Mouse (Mus musculus): ENCODE measurements around the gene Pabpn1.
A peak's percentile ranks its signal among the peaks of the same experiment; 100 is the strongest.

Gene Pabpn1

GRCm38 (mm10) chr14:54893651-54894181 lies 1.4 kb downstream of the Pabpn1 start:
- DNase-seq = peak; percentile 98

GRCm38 (mm10) chr14:54894296-54895151 lies 2.2 kb downstream of the Pabpn1 start:
- no peak for DNase-seq

- DNase-seq = no peak
These were observed 5.1 kb downstream of the Pabpn1 start for GRCm38 (mm10) chr14:54897445-54897844.

GRCm38 (mm10) chr14:54900383-54900782 lies 8.1 kb downstream of the Pabpn1 start:
- peak; percentile 52 for DNase-seq

GRCm38 (mm10) chr14:54903641-54904040 lies 11.3 kb downstream of the Pabpn1 start:
- no peak for DNase-seq

GRCm38 (mm10) chr14:54908682-54909081 lies 16.4 kb downstream of the Pabpn1 start:
- DNase-seq = no peak

- peak; percentile 43 for DNase-seq
These were observed 20.0 kb downstream of the Pabpn1 start for GRCm38 (mm10) chr14:54912109-54912850.

- peak; percentile 77 for DNase-seq
These were observed 20.6 kb downstream of the Pabpn1 start, which contains the start of gene Slc22a17 for GRCm38 (mm10) chr14:54912886-54913285. Gene Slc22a17 (minus strand): TSS chr14:54913132.

- no peak for DNase-seq
These were observed 21.0 kb downstream of the Pabpn1 start for GRCm38 (mm10) chr14:54913343-54913742.

GRCm38 (mm10) chr14:54920076-54920685 lies 27.9 kb downstream of the Pabpn1 start:
- no peak for DNase-seq

- no peak for DNase-seq
These were observed 32.5 kb downstream of the Pabpn1 start for GRCm38 (mm10) chr14:54924641-54925348.

GRCm38 (mm10) chr14:54925349-54926342 lies 33.3 kb downstream of the Pabpn1 start, which contains the start of gene Efs:
Gene Efs (minus strand): TSS chr14:54926126.
- peak; percentile 35 for DNase-seq

GRCm38 (mm10) chr14:54926401-54927158 lies 34.3 kb downstream of the Pabpn1 start:
- DNase-seq = no peak

- no peak for DNase-seq
These were observed 35.0 kb downstream of the Pabpn1 start for GRCm38 (mm10) chr14:54927296-54927695.

GRCm38 (mm10) chr14:54929801-54930200 lies 37.5 kb downstream of the Pabpn1 start:
- DNase-seq = no peak

GRCm38 (mm10) chr14:54930431-54930830 lies 38.1 kb downstream of the Pabpn1 start:
- no peak for DNase-seq

GRCm38 (mm10) chr14:54932645-54933150 lies 40.4 kb downstream of the Pabpn1 start, which contains the start of gene Il25:
Gene Il25 (plus strand): TSS chr14:54932695.
- no peak for DNase-seq

GRCm38 (mm10) chr14:54935904-54936830 lies 43.9 kb downstream of the Pabpn1 start, which contains the start of gene Cmtm5:
Gene Cmtm5 (plus strand): TSS chr14:54936261.
- peak; percentile 34 for DNase-seq

GRCm38 (mm10) chr14:54936831-54937160 lies 44.5 kb downstream of the Pabpn1 start:
- DNase-seq = no peak

Measured in cerebellum, adult 11 months (tissue).